Mouse (Mus musculus) limb, embryonic 15.5 days (tissue): Measurements from ENCODE around the gene Ceacam10. TPM values are rescaled to one million over a fixed set of nuclear protein-coding genes. Genes with fewer than 3 reads are reported as not detected.

Experiments
- ATAC-seq: fragments of 200-750 bp; cut with Nextera tagmentation; 2 replicates; pipeline ENCODE4 v1.8.0; 2017; ENCODE audit warnings: low read depth, moderate TSS enrichment; ENCODE audit not compliant: insufficient number of reproducible peaks, low FRiP score, low TSS enrichment
- H3K27ac ChIP-seq: fragments of 300-500 bp; sonication (generic); 2 replicates; pipeline ENCODE4 v1.5.1; 2015; ENCODE audit warnings: moderate library complexity, mild to moderate bottlenecking, inconsistent platforms
- H3K27me3 ChIP-seq: fragments of 300-500 bp; sonication (generic); 2 replicates; pipeline ENCODE4 v1.6.1; 2015; ENCODE audit warnings: inconsistent platforms
- H3K36me3 ChIP-seq: fragments of 300-500 bp; sonication (generic); 2 replicates; pipeline ENCODE4 v1.6.1; 2015; ENCODE audit warnings: inconsistent platforms
- H3K4me1 ChIP-seq: fragments of 300-500 bp; sonication (generic); 2 replicates; pipeline ENCODE4 v1.6.1; 2015; ENCODE audit warnings: inconsistent platforms
- H3K4me2 ChIP-seq: fragments of 300-500 bp; sonication (generic); 2 replicates; pipeline ENCODE4 v1.6.1; 2015; ENCODE audit warnings: mild to moderate bottlenecking, inconsistent platforms
- H3K4me3 ChIP-seq: fragments of 300-500 bp; sonication (generic); 2 replicates; pipeline ENCODE4 v1.5.1; 2015; ENCODE audit warnings: mild to moderate bottlenecking, inconsistent platforms
- H3K9ac ChIP-seq: fragments of 300-500 bp; sonication (generic); 2 replicates; pipeline ENCODE4 v1.6.1; 2015; ENCODE audit warnings: inconsistent platforms
- H3K9me3 ChIP-seq: fragments of 300-500 bp; sonication (generic); 2 replicates; pipeline ENCODE4 v1.6.1; 2016; ENCODE audit warnings: inconsistent platforms
- WGBS: fragments of 180-500 bp; shearing (Covaris S2); methylation state at CpG from one replicate; pipeline ENCODE4 v1.1.7; 2015; 5-methylcytosine and 5-hydroxymethylcytosine counted together
- polyA plus RNA-seq: library from polyadenylated mRNA; unstranded; fragments of >200 nt; fragmentation: Nextera tagmentation; extraction: Ambion mirVana; gene quantifications from 2 replicates; pipeline ENCODE4 v1.2.1, GENCODE M21; 2015

Gene Ceacam10
- polyA plus RNA-seq, 1 experiment from 2014 or later, result 0.37 TPM

GRCm38 (mm10) chr7:24797918-24798317 is 20.9 kb downstream of the Ceacam10 start:
- ATAC-seq, result no peak
- Histone ChIP-seq H3K36me3 (no peaks in the 10 kb centered on the region), H3K4me2 (no peak overlapping the region), H3K9ac (no peak overlapping the region), H3K4me3 (no peak overlapping the region), H3K9me3 (peaks cover 4% of the 10 kb centered on the region; the same call in 1 of the 2 replicates), H3K27ac (no peak overlapping the region), H3K4me1 (no peaks in the 10 kb centered on the region), H3K27me3 (no peaks in the 10 kb centered on the region)
- WGBS, result 88% methylated on average over 1 of the region's 1 CpGs

GRCm38 (mm10) chr7:24802149-24802767 is 25.3 kb downstream of the Ceacam10 start:
- H3K36me3 ChIP-seq, result no peaks in the 10 kb centered on the region
- no peaks in the 10 kb centered on the region for H3K27me3 ChIP-seq
- H3K4me2 ChIP-seq, result no peak overlapping the region
- H3K27ac ChIP-seq, result no peak overlapping the region
- H3K4me3 ChIP-seq, result no peak overlapping the region
- ATAC-seq, result no peak
- H3K4me1 ChIP-seq, result no peaks in the 10 kb centered on the region
- H3K9ac ChIP-seq, result no peak overlapping the region
- 69% methylated on average over 7 of the region's 7 CpGs for WGBS
- no peaks in the 10 kb centered on the region for H3K9me3 ChIP-seq

- ATAC-seq, result no peak
- no peak overlapping the region for H3K27ac ChIP-seq
- WGBS, result 45% methylated on average over 6 of the region's 6 CpGs
- no peaks in the 10 kb centered on the region for H3K4me1 ChIP-seq
- no peaks in the 10 kb centered on the region for H3K27me3 ChIP-seq
- H3K9me3 ChIP-seq, result no peaks in the 10 kb centered on the region
- no peak overlapping the region for H3K4me2 ChIP-seq
- H3K36me3 ChIP-seq, result no peaks in the 10 kb centered on the region
- no peak overlapping the region for H3K4me3 ChIP-seq
- no peak overlapping the region for H3K9ac ChIP-seq
These were observed 27.8 kb downstream of the Ceacam10 start for GRCm38 (mm10) chr7:24804826-24805225.

GRCm38 (mm10) chr7:24809041-24809440 is 32.0 kb downstream of the Ceacam10 start:
- H3K4me1 ChIP-seq, result no peaks in the 10 kb centered on the region
- H3K4me3 ChIP-seq, result no peak overlapping the region
- H3K4me2 ChIP-seq, result no peak overlapping the region
- WGBS, result 44% methylated on average over 2 of the region's 2 CpGs
- no peaks in the 10 kb centered on the region for H3K27me3 ChIP-seq
- H3K9me3 ChIP-seq, result no peaks in the 10 kb centered on the region
- H3K36me3 ChIP-seq, result no peaks in the 10 kb centered on the region
- no peak overlapping the region for H3K27ac ChIP-seq
- no peak for ATAC-seq
- H3K9ac ChIP-seq, result no peak overlapping the region

GRCm38 (mm10) chr7:24817502-24817901 is 40.5 kb downstream of the Ceacam10 start:
- Histone ChIP-seq H3K4me3 (no peak overlapping the region), H3K27ac (no peak overlapping the region), H3K9me3 (no peaks in the 10 kb centered on the region), H3K27me3 (no peaks in the 10 kb centered on the region), H3K4me1 (no peaks in the 10 kb centered on the region), H3K4me2 (no peak overlapping the region), H3K9ac (no peak overlapping the region), H3K36me3 (no peaks in the 10 kb centered on the region)
- WGBS, result 1% methylated on average over 3 of the region's 3 CpGs
- ATAC-seq, result no peak

GRCm38 (mm10) chr7:24824452-24824851 is 47.4 kb downstream of the Ceacam10 start:
- no peak for ATAC-seq
- no peaks in the 10 kb centered on the region for H3K4me1 ChIP-seq
- H3K27ac ChIP-seq, result no peak overlapping the region
- H3K4me2 ChIP-seq, result no peak overlapping the region
- H3K27me3 ChIP-seq, result no peaks in the 10 kb centered on the region
- H3K36me3 ChIP-seq, result no peaks in the 10 kb centered on the region
- no peak overlapping the region for H3K4me3 ChIP-seq
- no peaks in the 10 kb centered on the region for H3K9me3 ChIP-seq
- 64% methylated on average over 7 of the region's 7 CpGs for WGBS
- H3K9ac ChIP-seq, result no peak overlapping the region

GRCm38 (mm10) chr7:24827181-24827580 is 50.2 kb downstream of the Ceacam10 start:
- Histone ChIP-seq H3K9ac (no peak overlapping the region), H3K4me2 (no peak overlapping the region), H3K27ac (no peak overlapping the region), H3K27me3 (no peaks in the 10 kb centered on the region), H3K4me3 (no peak overlapping the region), H3K36me3 (no peaks in the 10 kb centered on the region), H3K4me1 (no peaks in the 10 kb centered on the region), H3K9me3 (no peaks in the 10 kb centered on the region)
- no peak for ATAC-seq
- WGBS, result 91% methylated on average over 4 of the region's 4 CpGs

Other genes with a start within 250 kb of the Ceacam10 start
- gene Irgq, start 246.5 kb upstream of the Ceacam10 start, polyA plus RNA-seq, result 8.2 and 8.3 TPM in 2 replicates
- gene Pinlyp, start 231.1 kb upstream of the Ceacam10 start, polyA plus RNA-seq, result 5.1 and 7.8 TPM in 2 replicates
- gene Xrcc1, start 230.9 kb upstream of the Ceacam10 start, polyA plus RNA-seq, result 110 and 125 TPM in 2 replicates
- 28.0 and 28.7 TPM in 2 replicates for gene Ethe1, start 189.7 kb upstream of the Ceacam10 start, polyA plus RNA-seq
- gene Zfp575, start 189.6 kb upstream of the Ceacam10 start, polyA plus RNA-seq, result 5.2 and 6.4 TPM in 2 replicates
- 1.4 and 1.7 TPM in 2 replicates for gene Phldb3, start 166.4 kb upstream of the Ceacam10 start, polyA plus RNA-seq
- gene Lypd3, start 140.7 kb upstream of the Ceacam10 start, polyA plus RNA-seq, result 125 and 128 TPM in 2 replicates
- gene Tex101, start 100.5 kb upstream of the Ceacam10 start, polyA plus RNA-seq, result not detected in 2 replicates
- gene BC049730, start 68.0 kb upstream of the Ceacam10 start, polyA plus RNA-seq, result not detected in 2 replicates
- not detected in 2 replicates for gene Gm4763, start 50.3 kb upstream of the Ceacam10 start, polyA plus RNA-seq
- 0.23 and 0.25 TPM in 2 replicates for gene Cd177, start 16.9 kb upstream of the Ceacam10 start, polyA plus RNA-seq
- gene Gm9844, start 85.0 kb downstream of the Ceacam10 start, polyA plus RNA-seq, result 12.0 and 12.4 TPM in 2 replicates
- not detected in 2 replicates for gene Lypd4, start 92.7 kb downstream of the Ceacam10 start, polyA plus RNA-seq
- gene Dmrtc2, start 92.9 kb downstream of the Ceacam10 start, polyA plus RNA-seq, result not detected in 2 replicates
- gene Rps19, start 107.2 kb downstream of the Ceacam10 start, polyA plus RNA-seq, result 2,364 and 2,933 TPM in 2 replicates
- gene Cd79a, start 120.2 kb downstream of the Ceacam10 start, polyA plus RNA-seq, result 0.72 and 0.78 TPM in 2 replicates
- gene Arhgef1, start 125.7 kb downstream of the Ceacam10 start, polyA plus RNA-seq, result 110 and 122 TPM in 2 replicates
- gene Gm4881, start 167.3 kb downstream of the Ceacam10 start, polyA plus RNA-seq, result not detected in 2 replicates
- gene Rabac1, start 195.5 kb downstream of the Ceacam10 start, polyA plus RNA-seq, result 209 and 233 TPM in 2 replicates
- gene Atp1a3, start 228.8 kb downstream of the Ceacam10 start, polyA plus RNA-seq, result 0.97 and 1.5 TPM in 2 replicates